Mouse (Mus musculus): ENCODE measurements around the gene Tmem41b. TPM values are rescaled to one million over a fixed set of nuclear protein-coding genes. Genes with fewer than 3 reads are reported as not detected.
"Not testable (repeated sequence)": the region's sequence is repeated elsewhere in the genome, so short reads cannot be mapped to it uniquely, and the experiment has no call there.

Tmem41b gene
- total RNA-seq, 2 experiments from 2014 or later = 55.1 to 61.4 TPM

- DNase-seq (ENCODE audit: low spot score in 2 of 2) = not testable (repeated sequence)
Observed at GRCm38 (mm10) chr7:109984608-109985007, 2.1 kb downstream of the Tmem41b start.

- DNase-seq (ENCODE audit: low spot score in 2 of 2) = not testable (repeated sequence)
Observed at GRCm38 (mm10) chr7:109977131-109977530, 9.6 kb downstream of the Tmem41b start.

GRCm38 (mm10) chr7:109975966-109976715 lies 10.6 kb downstream of the Tmem41b start:
- no peak for DNase-seq (ENCODE audit: low spot score in 2 of 2)

GRCm38 (mm10) chr7:109969542-109969941 lies 17.2 kb downstream of the Tmem41b start:
- DNase-seq (ENCODE audit: low spot score in 2 of 2) = no peak

GRCm38 (mm10) chr7:109968924-109969450 lies 17.7 kb downstream of the Tmem41b start:
- DNase-seq (ENCODE audit: low spot score in 2 of 2) = no peak

GRCm38 (mm10) chr7:109967805-109968579 lies 18.7 kb downstream of the Tmem41b start:
- DNase-seq (ENCODE audit: low spot score in 2 of 2) = peak in 1 of 2 experiments; percentile 8

- DNase-seq (ENCODE audit: low spot score in 2 of 2) = no peak
Observed at GRCm38 (mm10) chr7:109965658-109966057, 21.1 kb downstream of the Tmem41b start.

GRCm38 (mm10) chr7:109963707-109964106 lies 23.0 kb downstream of the Tmem41b start:
- DNase-seq (ENCODE audit: low spot score in 2 of 2) = no peak

GRCm38 (mm10) chr7:109962596-109962995 lies 24.1 kb downstream of the Tmem41b start:
- no peak for DNase-seq (ENCODE audit: low spot score in 2 of 2)

- DNase-seq (ENCODE audit: low spot score in 2 of 2) = no peak
Observed at GRCm38 (mm10) chr7:109961570-109961969, 25.2 kb downstream of the Tmem41b start.

GRCm38 (mm10) chr7:109960613-109961154 lies 26.0 kb downstream of the Tmem41b start:
- no peak for DNase-seq (ENCODE audit: low spot score in 2 of 2)

- peak; percentile 65 to 77 for DNase-seq (ENCODE audit: low spot score in 2 of 2)
Observed at GRCm38 (mm10) chr7:109959716-109960612, 26.8 kb downstream of the Tmem41b start, which contains the start of gene Dennd5a. Gene Dennd5a (minus strand): TSS chr7:109960470.

- no peak for DNase-seq (ENCODE audit: low spot score in 2 of 2)
Observed at GRCm38 (mm10) chr7:109958843-109959715, 27.6 kb downstream of the Tmem41b start.

GRCm38 (mm10) chr7:109957996-109958789 lies 28.5 kb downstream of the Tmem41b start:
- no peak for DNase-seq (ENCODE audit: low spot score in 2 of 2)

GRCm38 (mm10) chr7:109954622-109955401 lies 31.9 kb downstream of the Tmem41b start:
- DNase-seq (ENCODE audit: low spot score in 2 of 2) = no peak

GRCm38 (mm10) chr7:109951297-109951696 lies 35.4 kb downstream of the Tmem41b start:
- no peak for DNase-seq (ENCODE audit: low spot score in 2 of 2)

- no peak for DNase-seq (ENCODE audit: low spot score in 2 of 2)
Observed at GRCm38 (mm10) chr7:109944421-109945034, 42.2 kb downstream of the Tmem41b start.

GRCm38 (mm10) chr7:109929628-109930027 lies 57.1 kb downstream of the Tmem41b start:
- no peak for DNase-seq (ENCODE audit: low spot score in 2 of 2)
